Mouse (Mus musculus) ovary, postnatal 14 days (tissue): ENCODE data around the gene Slfn14.
"Not testable (repeated sequence)": the region's sequence is repeated elsewhere in the genome, so short reads cannot be mapped to it uniquely, and the experiment has no call there.

Source experiments
- DNase-seq: peaks from one replicate; pipeline ENCODE4 v3.0.0; 2022; ENCODE audit warnings: low spot score

Slfn14 gene

GRCm38 (mm10) chr11:83282084-83282483 lies 4.4 kb downstream of the Slfn14 start:
- DNase-seq, result no peak

DNA sequence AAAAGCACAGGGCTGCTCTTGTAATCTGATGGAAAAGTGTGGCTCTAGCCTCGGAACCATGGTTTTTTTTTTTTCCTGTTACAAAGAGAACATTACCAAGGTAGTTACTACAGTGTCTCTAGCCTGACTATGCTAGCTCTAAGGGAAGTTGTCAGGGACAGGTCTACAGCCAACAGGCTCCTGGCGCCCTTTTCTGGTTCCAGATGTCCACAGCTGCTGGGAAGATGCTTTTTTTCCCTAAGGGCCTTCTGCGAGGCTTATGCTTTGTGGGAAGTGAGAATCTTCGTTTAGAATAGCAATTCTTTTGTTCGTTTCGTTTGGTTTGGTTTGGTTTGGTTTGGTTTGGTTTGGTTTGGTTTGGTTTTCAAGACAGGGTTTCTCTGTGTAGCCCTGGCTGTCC lies 6.8 kb downstream of the Slfn14 start:
- no peak for DNase-seq

- no peak for DNase-seq
These were observed 7.5 kb downstream of the Slfn14 start for GRCm38 (mm10) chr11:83279024-83279423.

- DNase-seq, result no peak
These were observed 10.3 kb downstream of the Slfn14 start for GRCm38 (mm10) chr11:83276251-83276650.

GRCm38 (mm10) chr11:83271951-83272843 lies 14.3 kb downstream of the Slfn14 start:
- no peak for DNase-seq

GRCm38 (mm10) chr11:83271151-83271950 lies 15.2 kb downstream of the Slfn14 start:
- DNase-seq, result peak; percentile 59

DNA sequence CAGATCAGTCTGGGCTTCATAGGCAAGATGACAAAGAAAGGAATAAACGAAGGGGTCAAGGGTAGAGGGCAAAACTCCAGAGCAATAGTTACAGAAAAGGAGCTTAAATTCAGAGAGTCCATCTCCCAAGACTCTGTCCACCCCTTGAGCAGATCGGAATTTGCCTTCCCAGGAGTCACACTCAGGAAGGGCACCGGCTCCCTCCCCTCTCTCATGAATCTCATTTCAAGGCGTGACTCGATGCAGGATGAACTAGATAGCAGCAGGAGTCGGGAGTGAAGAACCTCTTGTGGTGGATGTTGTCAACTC lies 15.7 kb downstream of the Slfn14 start:
- no peak for DNase-seq

- DNase-seq, result no peak
These were observed 23.4 kb downstream of the Slfn14 start for GRCm38 (mm10) chr11:83263146-83263545.

DNA sequence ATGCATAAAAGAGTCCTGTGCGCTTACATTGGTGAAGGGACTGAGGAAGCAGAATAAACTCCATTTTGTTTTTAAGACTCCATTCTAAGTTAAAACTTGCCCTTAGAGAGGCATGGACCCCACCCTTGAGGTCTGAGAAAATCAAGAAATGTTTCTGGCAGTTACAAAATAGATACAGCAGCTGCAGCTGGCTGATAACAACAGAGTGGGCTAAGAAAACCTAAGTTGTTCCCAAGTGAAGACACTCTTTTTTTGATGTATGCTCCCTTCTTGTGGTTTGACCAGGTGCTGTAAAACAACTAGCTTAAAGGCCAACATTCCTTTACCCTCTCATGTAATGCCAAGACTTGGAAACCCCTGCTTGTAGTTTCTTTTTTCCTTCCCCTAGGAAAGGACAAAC lies 23.9 kb downstream of the Slfn14 start:
- DNase-seq, result no peak

GRCm38 (mm10) chr11:83257211-83257610 lies 29.3 kb downstream of the Slfn14 start:
- DNase-seq, result not testable (repeated sequence)

DNA sequence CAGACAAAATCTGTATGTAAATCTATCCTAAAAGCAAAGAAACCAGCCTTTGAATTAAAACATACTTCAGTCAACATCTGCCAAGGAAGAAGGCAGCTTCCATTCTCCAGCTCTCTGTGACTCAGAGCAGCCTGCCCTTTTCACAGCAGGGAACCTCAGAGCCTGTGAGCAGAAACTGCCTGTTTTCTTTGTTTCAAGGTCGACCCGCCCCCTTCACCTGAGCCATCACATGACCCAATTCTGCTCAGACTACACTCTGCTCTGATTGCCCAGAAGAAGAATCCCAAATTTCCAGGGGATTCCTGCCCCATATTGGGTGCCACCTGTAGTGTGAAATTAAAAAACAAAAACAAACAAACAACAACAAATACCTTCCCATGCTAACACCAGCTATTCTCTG lies 46.7 kb downstream of the Slfn14 start:
- no peak for DNase-seq

DNA sequence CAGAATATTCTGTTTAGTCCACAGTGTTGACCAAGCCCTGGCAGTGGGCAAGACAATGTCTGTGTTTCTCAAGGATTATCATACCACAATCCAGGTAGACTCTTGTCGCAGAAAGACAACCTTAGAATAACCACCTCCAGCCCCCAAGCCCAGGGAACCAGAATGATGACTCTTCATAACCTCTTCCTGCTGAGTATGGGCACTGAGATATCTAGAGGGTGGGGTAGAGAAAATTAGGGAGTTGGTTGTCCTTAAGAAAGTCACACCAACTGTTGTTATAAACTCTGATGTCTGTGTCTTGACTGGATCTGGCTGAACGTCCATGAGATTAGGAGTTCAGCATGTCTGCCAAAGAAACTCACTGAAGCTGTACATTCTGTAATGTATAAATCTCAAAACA lies 48.1 kb downstream of the Slfn14 start:
- DNase-seq, result no peak

DNA sequence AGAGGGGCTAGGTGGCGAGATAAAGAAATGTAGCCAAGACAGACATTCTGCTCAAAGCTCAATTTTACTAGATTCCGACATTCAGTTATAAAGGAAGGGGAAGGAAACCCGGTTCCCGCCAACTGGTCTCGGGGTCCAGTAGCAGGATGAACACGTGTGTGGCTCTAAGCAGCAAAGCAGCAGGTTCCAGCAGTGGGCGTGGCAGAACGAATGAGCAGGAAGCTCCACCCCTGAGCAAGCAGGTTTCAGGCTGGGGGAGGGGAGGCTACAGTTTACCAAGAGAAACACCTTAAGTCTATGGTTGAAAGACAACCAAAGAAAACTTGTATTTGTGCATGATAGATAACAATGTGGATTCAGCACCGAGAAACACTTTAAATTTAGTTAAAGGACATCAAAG lies 49.1 kb downstream of the Slfn14 start:
- DNase-seq, result not testable (repeated sequence)

- not testable (repeated sequence) for DNase-seq
These were observed 52.9 kb downstream of the Slfn14 start for GRCm38 (mm10) chr11:83233621-83234020.

DNA sequence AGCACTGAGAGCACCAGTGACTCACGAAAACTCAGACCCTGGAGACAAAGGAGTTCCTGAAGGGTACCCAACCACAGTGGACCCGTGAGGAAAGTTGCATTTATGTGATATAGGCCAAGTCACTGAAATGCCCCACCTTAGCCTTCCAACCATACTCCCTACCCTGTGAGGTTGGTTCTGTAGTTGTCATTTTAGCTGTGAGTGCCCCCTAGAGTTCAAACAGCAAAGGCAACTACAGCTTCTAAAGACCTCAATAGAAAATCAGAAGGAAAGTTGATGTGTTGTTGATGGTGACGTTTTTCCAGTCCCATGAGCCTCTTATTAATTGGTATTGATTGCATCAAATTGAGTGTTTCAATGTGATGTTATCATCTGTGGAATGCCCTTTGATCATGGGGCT lies 55.6 kb downstream of the Slfn14 start:
- DNase-seq, result no peak

- no peak for DNase-seq
These were observed 58.4 kb downstream of the Slfn14 start for GRCm38 (mm10) chr11:83227926-83228723.

GRCm38 (mm10) chr11:83225371-83225960 lies 61.1 kb downstream of the Slfn14 start:
- no peak for DNase-seq
